ENCODE assay signal across 8 mouse cellular contexts in genomic region chr4:81726761-81727723, GRCm38 (mm10).
DNase-seq lines count a peak whose midpoint lies in the region; ATAC-seq lines count a peak whose summit lies in the region.

No protein-coding gene starts in this region.

- H3K27me3 ChIP-seq in heart, embryonic 14.5 days (ENCODE audit: control insufficient read depth, insufficient read depth, low read length) = no peaks in the 10 kb centered on the region
- no peaks in the 10 kb centered on the region for H3K27me3 ChIP-seq in midbrain, embryonic 11.5 days (ENCODE audit: control insufficient read depth, insufficient read depth, low read length)

- no peaks in the 10 kb centered on the region for H3K36me3 ChIP-seq in heart, embryonic 14.5 days (ENCODE audit: control insufficient read depth, insufficient read depth, low read length)
- no peaks in the 10 kb centered on the region for H3K36me3 ChIP-seq in midbrain, embryonic 11.5 days (ENCODE audit: control insufficient read depth, insufficient read depth, low read length)

- peaks cover 10 to 15% of the 10 kb centered on the region in 2 experiments for H3K4me1 ChIP-seq in heart, embryonic 14.5 days (ENCODE audit: control insufficient read depth in 2 of 2, insufficient read depth in 2 of 2, low read length in 2 of 2)
- peaks cover 18% of the 10 kb centered on the region for H3K4me1 ChIP-seq in midbrain, embryonic 11.5 days (ENCODE audit: control insufficient read depth, insufficient read depth, low read length)

- no peak overlapping the region for H3K4me2 ChIP-seq in heart, embryonic 14.5 days (ENCODE audit: low read length)
- H3K4me2 ChIP-seq in midbrain, embryonic 11.5 days = peak overlapping the region; percentile 11; the same call in 1 of the 2 replicates

- DNase-seq in heart, adult 11 months = peak; percentile 86
- DNase-seq in heart, adult 8-10 months (ENCODE audit: low spot score) = no peak
- peak; percentile 81 to 89 for DNase-seq in cerebellum, adult 18-20 months
- DNase-seq in midbrain, embryonic 11.5 days (ENCODE audit: low spot score, missing footprints) = peak; percentile 92
- no peak for DNase-seq in spleen, adult 12 weeks (ENCODE audit: low spot score)
- no peak for DNase-seq in adipocyte (ENCODE audit: low spot score)

- no peak for ATAC-seq in heart, embryonic 14.5 days (ENCODE audit: insufficient number of reproducible peaks, insufficient read depth, low FRiP score, low read depth)
- peak; percentile 82 for ATAC-seq in midbrain, embryonic 11.5 days (ENCODE audit: low FRiP score)
- ATAC-seq in megakaryocyte, adult 5-6 weeks (ENCODE audit: poor library complexity, severe bottlenecking) = no peak

- H3K4me3 ChIP-seq in heart, embryonic 14.5 days (ENCODE audit: control insufficient read depth in 1 of 2, insufficient read depth in 1 of 2, low read depth in 1 of 2, low read length in 2 of 2) = no peak overlapping the region
- H3K4me3 ChIP-seq in midbrain, embryonic 11.5 days (ENCODE audit: low read depth, low read length) = no peak overlapping the region

- H3K9me3 ChIP-seq in heart, embryonic 14.5 days (ENCODE audit: control insufficient read depth, low read length) = no peaks in the 10 kb centered on the region
- no peaks in the 10 kb centered on the region for H3K9me3 ChIP-seq in midbrain, embryonic 11.5 days (ENCODE audit: control insufficient read depth, low read length)

- H3K9ac ChIP-seq in heart, embryonic 14.5 days (ENCODE audit: low read length) = 0 out of 2 replicates have a peak overlapping the region, but pooled peaks have one; percentile 34
- H3K9ac ChIP-seq in midbrain, embryonic 11.5 days (ENCODE audit: low read length) = peak overlapping the region; percentile 27

- WGBS in heart, embryonic 14.5 days = 59% methylated on average over 16 of the region's 16 CpGs
- 42% methylated on average over 16 of the region's 16 CpGs for WGBS in midbrain, embryonic 11.5 days

- peak overlapping the region; percentile 39 to 53; a peak in 3 of 4 replicates for H3K27ac ChIP-seq in heart, embryonic 14.5 days (replicated peaks in 1 of 2; ENCODE audit: control insufficient read depth in 1 of 2, insufficient read depth in 1 of 2, low read depth in 2 of 2, low read length in 2 of 2)
- H3K27ac ChIP-seq in midbrain, embryonic 11.5 days (ENCODE audit: low read depth, low read length) = peak overlapping the region; percentile 89

Comparison
In these comparisons a context has a peak if more than half of its experiments do, and no peak if none do; other contexts are left out.
1. DNase-seq: peak in heart, adult 11 months (single experiment), cerebellum, adult 18-20 months (2 of 2) and midbrain, embryonic 11.5 days (single experiment); none in heart, adult 8-10 months (single experiment), spleen, adult 12 weeks (single experiment) and adipocyte (single experiment).